Mouse (Mus musculus): ENCODE data around the gene 2010111I01Rik.

The 2010111I01Rik gene

GRCm38 (mm10) chr13:63112598-63113372, 148.1 kb downstream of the 2010111I01Rik start:
- DNase-seq (ENCODE audit: low spot score in 2 of 2), result no peak

- DNase-seq (ENCODE audit: low spot score in 2 of 2), result no peak
These were observed 149.2 kb downstream of the 2010111I01Rik start for GRCm38 (mm10) chr13:63113881-63114301.

- no peak for DNase-seq (ENCODE audit: low spot score in 2 of 2)
These were observed 150.6 kb downstream of the 2010111I01Rik start for GRCm38 (mm10) chr13:63115187-63115784.

DNA sequence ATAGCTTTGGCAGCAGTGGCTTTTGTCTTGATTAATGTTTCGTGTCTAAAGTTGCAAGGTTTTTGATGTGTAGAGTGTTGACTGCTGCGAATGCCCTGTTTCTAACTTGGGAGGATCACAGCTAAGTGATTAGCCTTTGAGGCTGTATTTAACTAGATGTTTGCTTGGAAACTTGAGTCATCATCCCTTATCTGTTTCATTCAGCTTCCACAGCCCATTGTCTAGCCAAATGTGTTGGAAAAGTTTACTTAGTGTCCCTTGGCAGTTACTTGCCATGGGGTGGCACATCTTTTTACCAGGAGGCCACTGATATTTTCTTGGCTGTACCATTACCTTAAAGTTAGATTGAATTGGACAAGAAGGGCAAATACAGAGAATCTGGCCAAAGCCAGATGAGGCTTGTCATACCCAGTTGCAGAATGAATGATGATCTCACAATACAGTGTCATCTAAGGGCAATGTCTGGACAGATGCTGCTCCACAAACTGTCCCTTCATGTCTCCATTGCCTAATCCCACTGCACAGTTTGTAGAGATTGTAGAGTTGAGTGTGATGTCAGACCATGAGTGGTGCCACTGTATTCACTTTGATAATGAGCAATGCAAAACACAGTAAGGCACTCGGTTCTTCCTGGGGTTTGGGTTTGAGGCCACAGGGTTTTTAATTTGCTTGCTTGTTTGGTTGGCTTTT, 152.9 kb downstream of the 2010111I01Rik start:
- DNase-seq (ENCODE audit: low spot score in 2 of 2), result no peak

DNA sequence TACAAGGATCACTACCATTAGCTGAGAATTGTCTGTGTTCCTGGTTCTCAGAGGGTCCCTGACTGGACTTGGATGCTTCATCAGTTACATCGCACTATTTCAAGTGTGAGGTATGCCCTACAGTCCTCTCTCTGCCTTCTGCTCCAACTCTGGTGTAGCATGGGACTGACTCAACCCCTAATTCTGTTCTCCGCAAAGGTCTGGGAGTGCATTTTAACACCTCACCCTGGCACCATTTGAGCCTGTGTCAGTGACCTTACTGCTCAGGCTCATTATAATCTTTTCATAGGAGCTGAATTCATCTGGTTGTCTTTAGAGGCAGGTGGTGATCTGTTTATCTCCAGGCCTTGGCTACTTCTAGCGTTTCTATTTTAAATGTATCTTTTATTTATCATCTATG, 154.0 kb downstream of the 2010111I01Rik start:
- DNase-seq (ENCODE audit: low spot score in 2 of 2), result no peak

GRCm38 (mm10) chr13:63120296-63120695, 155.6 kb downstream of the 2010111I01Rik start:
- DNase-seq (ENCODE audit: low spot score in 2 of 2), result no peak

DNA sequence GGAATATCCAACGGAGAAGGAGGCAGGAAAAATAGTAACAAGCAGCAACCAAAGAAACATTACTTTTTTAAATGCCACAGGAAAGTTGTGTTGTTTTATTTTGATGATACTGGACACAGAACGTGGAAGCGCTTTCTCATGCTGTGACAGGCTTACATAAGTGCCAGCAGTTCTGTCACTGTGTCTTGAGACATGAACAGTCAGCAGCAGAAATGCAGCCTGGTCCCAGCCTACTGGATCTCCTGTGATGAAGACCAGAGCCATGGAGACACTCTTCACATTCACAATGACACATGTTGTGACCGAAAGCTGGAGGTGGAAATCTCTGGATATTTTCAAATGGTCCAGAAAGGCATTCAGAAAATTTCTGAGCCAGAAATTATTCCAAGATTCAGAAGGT, 157.1 kb downstream of the 2010111I01Rik start:
- no peak for DNase-seq (ENCODE audit: low spot score in 2 of 2)

- no peak for DNase-seq (ENCODE audit: low spot score in 2 of 2)
These were observed 161.5 kb downstream of the 2010111I01Rik start for GRCm38 (mm10) chr13:63126206-63126605.

- DNase-seq (ENCODE audit: low spot score in 2 of 2), result no peak
These were observed 162.8 kb downstream of the 2010111I01Rik start for GRCm38 (mm10) chr13:63127516-63127915.

- DNase-seq (ENCODE audit: low spot score in 2 of 2), result no peak
These were observed 170.3 kb downstream of the 2010111I01Rik start for GRCm38 (mm10) chr13:63134879-63135421.

GRCm38 (mm10) chr13:63135994-63136393, 171.3 kb downstream of the 2010111I01Rik start:
- no peak for DNase-seq (ENCODE audit: low spot score in 2 of 2)

- DNase-seq (ENCODE audit: low spot score in 2 of 2), result no peak
These were observed 172.1 kb downstream of the 2010111I01Rik start for GRCm38 (mm10) chr13:63136775-63137174.

DNA sequence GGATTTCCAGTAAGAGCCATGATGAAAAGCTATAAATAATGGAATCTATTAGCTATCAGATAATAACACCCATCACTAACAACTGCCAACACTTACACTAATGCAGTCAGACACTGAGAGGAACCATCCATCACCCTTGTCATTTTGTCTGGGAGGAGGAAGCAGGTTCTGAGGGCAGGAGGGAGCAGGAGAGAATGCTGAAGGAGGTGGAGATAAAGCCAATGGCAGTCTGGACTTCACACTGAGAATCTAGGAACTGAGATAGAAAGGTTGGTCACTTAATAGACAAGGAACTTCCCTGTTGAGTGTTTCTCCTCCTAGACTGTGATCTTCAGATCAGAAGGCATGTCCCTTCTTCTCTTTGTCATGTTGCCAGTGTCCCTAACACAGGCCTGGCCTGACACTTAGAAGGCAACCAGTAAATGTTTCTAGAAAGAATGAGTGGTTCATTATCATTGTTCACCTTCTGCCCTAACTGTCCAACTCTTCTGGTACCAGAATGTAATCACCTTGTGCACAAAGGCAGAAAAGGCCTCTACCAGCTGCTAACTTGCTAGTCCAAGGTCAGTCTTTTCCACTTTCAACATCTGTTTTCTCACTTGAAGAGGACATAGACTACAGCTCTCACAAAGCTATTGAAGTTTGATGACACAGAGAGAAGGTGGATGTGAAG, 173.8 kb downstream of the 2010111I01Rik start:
- no peak for DNase-seq (ENCODE audit: low spot score in 2 of 2)

DNA sequence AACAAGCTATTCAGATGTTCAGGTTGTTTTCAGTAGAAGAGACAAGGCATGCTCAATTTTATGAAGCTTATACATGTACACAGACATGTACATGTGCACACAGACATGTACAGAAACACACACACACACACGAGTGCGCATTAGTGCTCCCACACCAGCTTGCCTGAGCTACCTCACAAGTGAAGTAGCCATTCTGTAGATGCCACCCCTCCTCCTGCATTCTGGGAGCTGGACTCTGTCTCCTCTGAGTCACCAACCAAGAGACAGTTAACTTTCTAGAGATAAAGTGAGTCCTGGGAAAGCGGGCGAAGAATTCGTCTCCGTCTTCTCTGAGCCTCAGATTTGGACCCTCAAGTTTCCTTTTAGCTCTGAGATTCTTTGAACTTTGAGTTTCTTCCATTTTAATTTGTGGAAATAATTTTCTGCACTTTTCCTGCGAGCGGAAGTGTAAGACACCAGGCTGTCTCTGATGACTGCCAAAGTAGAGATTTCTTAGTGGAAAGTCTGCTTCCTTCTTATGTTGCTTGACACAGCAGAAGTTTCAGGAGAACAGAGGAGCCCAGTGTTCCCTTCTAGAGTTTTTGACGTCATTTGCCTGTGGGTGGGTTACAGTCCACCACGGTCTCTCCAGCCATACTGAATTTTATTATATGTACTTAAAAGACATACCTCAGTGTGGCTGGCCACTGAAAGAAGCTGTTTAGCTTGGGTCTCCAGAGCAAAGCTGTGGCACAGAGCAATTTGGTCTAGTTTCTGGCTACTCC, 175.0 kb downstream of the 2010111I01Rik start:
- DNase-seq (ENCODE audit: low spot score in 2 of 2), result no peak

DNA sequence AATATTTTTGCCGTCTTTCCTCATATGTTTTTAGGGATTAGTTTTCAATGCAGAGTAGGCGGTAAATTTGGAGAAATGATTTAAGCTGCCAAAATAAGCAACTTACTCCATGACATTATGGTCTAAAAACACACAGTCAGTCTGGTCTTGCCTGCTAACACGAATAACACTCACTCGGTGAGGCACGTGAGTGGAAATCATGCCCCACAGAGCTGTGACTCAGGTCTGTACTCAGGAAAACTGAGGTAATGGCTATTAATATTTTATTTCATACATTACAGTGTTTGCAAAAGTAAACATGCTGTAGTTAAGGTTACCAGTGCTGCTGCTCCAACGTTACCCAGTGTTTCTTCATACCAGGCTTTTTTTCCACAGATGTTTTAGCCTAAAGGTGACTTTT, 176.1 kb downstream of the 2010111I01Rik start:
- DNase-seq (ENCODE audit: low spot score in 2 of 2), result no peak

- no peak for DNase-seq (ENCODE audit: low spot score in 2 of 2)
These were observed 176.6 kb downstream of the 2010111I01Rik start for GRCm38 (mm10) chr13:63141275-63141674.

- no peak for DNase-seq (ENCODE audit: low spot score in 2 of 2)
These were observed 182.0 kb downstream of the 2010111I01Rik start for GRCm38 (mm10) chr13:63146604-63147188.

- DNase-seq (ENCODE audit: low spot score in 2 of 2), result no peak
These were observed 183.5 kb downstream of the 2010111I01Rik start for GRCm38 (mm10) chr13:63148157-63148556.

- DNase-seq (ENCODE audit: low spot score in 2 of 2), result no peak
These were observed 185.9 kb downstream of the 2010111I01Rik start for GRCm38 (mm10) chr13:63150470-63151020.

- DNase-seq (ENCODE audit: low spot score in 2 of 2), result no peak
These were observed 186.5 kb downstream of the 2010111I01Rik start for GRCm38 (mm10) chr13:63151028-63151738.

All from urinary bladder, adult 18-20 months (tissue).